Mouse (Mus musculus) CD8-positive naive resting alpha-beta T cell, adult 2 months (primary cell): Measurements from ENCODE around the gene Rabgap1l.

Source experiments
- DNase-seq, 2 experiments: peaks; one replicate each; pipeline ENCODE4 v3.0.0; 2022; ENCODE audit warnings: low read depth in 2 of 2, low spot score in 2 of 2

Rabgap1l gene

GRCm38 (mm10) chr1:160597369-160597768, 195.6 kb downstream of the Rabgap1l start:
- DNase-seq, result no peak

GRCm38 (mm10) chr1:160596948-160597270, 196.1 kb downstream of the Rabgap1l start:
- DNase-seq, result no peak

GRCm38 (mm10) chr1:160596252-160596947, 196.6 kb downstream of the Rabgap1l start:
- no peak for DNase-seq

GRCm38 (mm10) chr1:160594576-160594975, 198.4 kb downstream of the Rabgap1l start:
- DNase-seq, result no peak

- DNase-seq, result no peak
These were observed 198.9 kb downstream of the Rabgap1l start for GRCm38 (mm10) chr1:160594066-160594465.

- no peak for DNase-seq
These were observed 204.0 kb downstream of the Rabgap1l start for GRCm38 (mm10) chr1:160588911-160589590.

- DNase-seq, result no peak
These were observed 213.4 kb downstream of the Rabgap1l start for GRCm38 (mm10) chr1:160579309-160580233.

- no peak for DNase-seq
These were observed 216.9 kb downstream of the Rabgap1l start for GRCm38 (mm10) chr1:160576124-160576523.

GRCm38 (mm10) chr1:160574039-160574438, 219.0 kb downstream of the Rabgap1l start:
- no peak for DNase-seq

GRCm38 (mm10) chr1:160566458-160566857, 226.6 kb downstream of the Rabgap1l start:
- DNase-seq, result no peak

GRCm38 (mm10) chr1:160561381-160561780, 231.6 kb downstream of the Rabgap1l start:
- DNase-seq, result no peak

GRCm38 (mm10) chr1:160550636-160551035, 242.4 kb downstream of the Rabgap1l start:
- no peak for DNase-seq

GRCm38 (mm10) chr1:160547934-160548876, 244.8 kb downstream of the Rabgap1l start:
- no peak for DNase-seq

GRCm38 (mm10) chr1:160535649-160536048, 257.4 kb downstream of the Rabgap1l start:
- no peak for DNase-seq

GRCm38 (mm10) chr1:160534571-160535335, 258.3 kb downstream of the Rabgap1l start:
- no peak for DNase-seq

- DNase-seq, result no peak
These were observed 259.7 kb downstream of the Rabgap1l start for GRCm38 (mm10) chr1:160533209-160533820.

- DNase-seq, result no peak
These were observed 261.6 kb downstream of the Rabgap1l start for GRCm38 (mm10) chr1:160531402-160531801.

GRCm38 (mm10) chr1:160521918-160522317, 271.1 kb downstream of the Rabgap1l start:
- DNase-seq, result no peak

GRCm38 (mm10) chr1:160520665-160521064, 272.3 kb downstream of the Rabgap1l start:
- no peak for DNase-seq
